Mouse (Mus musculus) liver, postnatal 0 days (tissue): ENCODE measurements around the gene Zfp13.

Experiments
- CTCF ChIP-seq: sonication (generic); IDR thresholded peaks from 2 replicates; pipeline ENCODE4 v1.5.1; 2016; ENCODE audit warnings: antibody characterized with exemption, low read depth
- EP300 ChIP-seq: IDR thresholded peaks from 2 replicates; pipeline ENCODE4 v1.6.1; 2016; ENCODE audit warnings: antibody characterized with exemption, low read depth, mild to moderate bottlenecking

- TF ChIP-seq CTCF: no peak
- no peak for TF ChIP-seq EP300
Observed at GRCm38 (mm10) chr17:23542835-23543234, 56.5 kb downstream of the Zfp13 start.
